Mouse (Mus musculus) megakaryocyte progenitor cell, adult 5-6 weeks (primary cell): ENCODE results near the gene Rhcg. TPM values are rescaled to one million over a fixed set of nuclear protein-coding genes. Genes with fewer than 3 reads are reported as not detected.

Experiments
- ATAC-seq: replicated peaks from 2 replicates; pipeline ENCODE4 v1.8.0; 2016; ENCODE audit warnings: mild to moderate bottlenecking, moderate TSS enrichment, inconsistent platforms; ENCODE audit not compliant: poor library complexity
- total RNA-seq, 2 experiments: library from RNA; stranded (forward) in 1 of 2; stranded (reverse) in 1 of 2; fragments of 157-497, 149-512 nt in 1 of 2; fragments of 200-1000 nt in 1 of 2; gene quantifications; 2 replicates each; pipeline versions ENCODE4 v1.2.3 to v1.2.4; 2015 to 2017

Rhcg gene
- 0.29 and 1.9 TPM in 2 replicates for total RNA-seq (2015)
- total RNA-seq (2017), result 0.17 and 2.0 TPM in 2 replicates

DNA sequence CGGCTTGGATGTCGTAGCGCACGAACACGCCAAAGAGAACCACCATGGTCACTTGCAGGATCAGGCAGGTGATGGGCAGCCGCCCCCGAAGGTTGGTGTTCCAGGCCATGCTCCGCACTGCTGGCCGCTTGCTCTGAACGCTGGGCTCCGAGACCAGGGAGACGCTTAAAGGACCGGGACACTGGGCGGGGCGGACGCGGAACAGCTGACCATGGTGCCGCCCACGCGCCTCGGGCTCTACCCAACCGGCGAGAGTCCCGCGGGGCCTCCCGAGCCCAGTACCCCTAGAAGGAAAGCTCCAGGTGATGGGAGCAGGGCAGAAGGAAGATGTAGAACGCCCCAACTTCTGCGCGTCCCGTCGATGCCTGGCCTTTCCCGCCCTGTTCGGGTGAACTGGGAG lies at the start of gene Rhcg:
Gene Rhcg (minus strand): TSS at position 240 of the 400 bp plus-strand sequence.
- no peak for ATAC-seq

DNA sequence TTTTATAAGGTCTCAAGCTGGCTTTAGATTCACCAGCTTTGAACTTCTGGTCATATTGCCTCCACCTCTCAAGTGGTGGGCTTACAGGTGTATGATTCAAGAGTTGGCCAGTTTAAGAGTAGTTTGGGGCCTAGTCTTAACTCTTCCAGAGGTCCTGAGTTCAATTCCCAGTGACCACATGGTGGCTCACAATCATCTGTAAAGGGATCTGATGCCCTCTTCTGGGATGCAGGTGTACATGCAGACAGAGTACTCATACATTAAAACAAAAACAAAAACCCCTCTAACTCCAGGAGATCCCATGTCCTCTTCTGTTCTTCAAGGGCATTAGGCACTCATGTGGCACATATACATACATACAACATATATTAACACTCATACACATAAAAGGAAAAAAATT lies 49.2 kb upstream of the Rhcg start:
- ATAC-seq, result no peak

DNA sequence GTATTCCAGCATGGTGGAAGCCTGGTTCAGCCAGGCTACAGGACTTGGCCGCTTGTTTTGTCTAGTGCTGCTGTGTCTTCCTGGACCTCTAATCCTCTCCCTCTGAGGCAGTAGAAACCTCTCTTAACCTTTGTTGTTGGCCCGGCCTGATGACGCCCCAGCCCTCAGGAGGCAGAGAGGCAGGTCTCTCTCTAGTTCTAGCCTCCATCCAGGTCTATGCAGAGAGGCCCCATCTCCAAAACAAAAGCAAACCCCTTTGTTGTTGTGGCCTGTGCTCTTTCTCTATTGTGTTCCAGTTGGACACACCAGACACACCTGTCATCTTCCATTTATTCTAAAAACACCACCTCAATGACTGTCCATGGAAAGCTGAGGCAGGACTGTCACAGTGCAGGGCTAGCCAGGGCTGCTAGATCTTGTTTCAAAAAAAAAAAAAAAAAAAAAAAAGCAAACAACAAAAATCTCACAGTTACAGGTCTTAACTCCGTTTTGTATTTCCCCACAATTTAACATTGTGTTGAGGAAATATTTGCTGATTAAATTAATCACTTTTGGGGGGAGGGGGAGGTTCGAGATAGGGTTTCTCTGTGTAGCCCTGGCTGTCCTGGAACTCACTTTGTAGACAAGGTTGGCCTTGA lies 43.9 kb upstream of the Rhcg start:
- no peak for ATAC-seq

- ATAC-seq, result no peak
These were observed 43.1 kb upstream of the Rhcg start for GRCm38 (mm10) chr7:79660291-79661150.

DNA sequence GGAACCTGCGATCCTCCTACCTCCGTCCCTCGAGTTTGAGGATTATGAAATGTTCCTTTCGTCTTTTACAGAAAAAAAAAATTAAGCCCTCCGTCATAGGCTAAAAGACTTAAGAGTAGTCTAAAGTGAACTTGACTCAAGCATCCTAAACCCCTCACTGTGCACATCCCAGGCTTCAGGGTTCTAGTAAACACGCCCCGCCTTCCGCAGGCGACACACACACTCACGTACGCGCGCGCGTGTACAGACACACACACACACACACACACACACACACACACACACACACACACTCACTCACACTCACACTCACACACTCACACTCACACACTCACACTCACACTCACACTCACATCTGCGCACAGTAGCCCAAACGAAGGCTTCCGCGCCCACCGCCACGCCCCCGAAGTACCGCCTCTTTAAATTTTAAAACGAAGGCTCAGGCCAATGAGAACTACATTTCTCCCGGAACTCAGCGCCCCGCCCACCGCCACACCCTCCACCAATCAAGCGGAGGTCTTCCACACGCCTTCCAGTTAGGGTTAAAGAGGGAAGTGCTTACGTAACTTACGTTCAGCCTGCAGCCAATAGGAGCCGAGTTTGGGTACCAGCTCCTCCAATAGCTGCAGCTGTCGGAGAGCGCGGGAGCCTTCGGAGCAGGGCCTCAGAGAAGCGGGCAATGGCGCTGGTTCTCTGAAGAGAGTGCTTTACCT lies 42.3 kb upstream of the Rhcg start, which contains the start of gene Ticrr:
Gene Ticrr (plus strand): TSS at position 619 of the 713 bp plus-strand sequence.
- peak; percentile 99 for ATAC-seq

DNA sequence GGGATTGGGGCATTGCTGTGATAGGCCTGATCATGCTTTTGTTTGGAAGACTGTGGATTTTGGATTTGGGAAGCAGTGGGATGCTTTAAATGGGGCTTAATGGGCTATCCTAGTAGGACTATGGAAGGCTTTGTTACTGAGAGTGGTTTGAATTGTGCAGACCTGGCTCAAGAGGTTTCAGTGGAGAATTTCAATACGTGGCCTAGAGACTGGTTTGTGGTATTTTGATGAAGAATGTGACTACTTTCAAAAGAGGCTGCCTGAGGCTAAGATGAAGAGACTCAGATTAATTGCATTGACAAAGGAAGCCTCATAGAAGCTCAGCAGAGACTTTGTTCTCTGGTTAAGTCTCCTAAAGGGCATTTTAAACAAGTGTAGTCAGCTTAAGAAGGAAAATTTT lies 37.1 kb upstream of the Rhcg start:
- ATAC-seq, result no peak

DNA sequence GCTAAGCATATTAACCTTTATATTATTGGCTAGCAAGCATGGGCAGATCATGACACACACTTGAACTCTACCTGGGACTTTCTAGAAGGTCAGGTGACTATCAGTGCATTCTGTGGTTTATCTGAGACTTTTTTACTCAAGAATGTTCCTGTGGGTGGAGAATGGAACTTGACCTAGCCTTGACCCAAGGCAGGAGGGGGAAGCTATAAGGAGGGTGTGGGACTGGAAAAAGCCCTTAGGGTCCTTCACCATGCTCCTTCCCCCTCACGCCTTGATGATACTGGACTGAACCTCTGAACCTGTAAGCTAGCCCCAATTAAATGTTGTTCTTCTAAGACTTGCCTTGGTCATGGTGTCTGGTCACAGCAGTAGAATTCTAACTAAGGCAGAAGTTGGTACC lies 36.7 kb upstream of the Rhcg start:
- no peak for ATAC-seq

- ATAC-seq, result peak; percentile 75
These were observed 31.5 kb upstream of the Rhcg start for GRCm38 (mm10) chr7:79649005-79649404.

- ATAC-seq, result no peak
These were observed 29.8 kb upstream of the Rhcg start for GRCm38 (mm10) chr7:79647233-79647632.

DNA sequence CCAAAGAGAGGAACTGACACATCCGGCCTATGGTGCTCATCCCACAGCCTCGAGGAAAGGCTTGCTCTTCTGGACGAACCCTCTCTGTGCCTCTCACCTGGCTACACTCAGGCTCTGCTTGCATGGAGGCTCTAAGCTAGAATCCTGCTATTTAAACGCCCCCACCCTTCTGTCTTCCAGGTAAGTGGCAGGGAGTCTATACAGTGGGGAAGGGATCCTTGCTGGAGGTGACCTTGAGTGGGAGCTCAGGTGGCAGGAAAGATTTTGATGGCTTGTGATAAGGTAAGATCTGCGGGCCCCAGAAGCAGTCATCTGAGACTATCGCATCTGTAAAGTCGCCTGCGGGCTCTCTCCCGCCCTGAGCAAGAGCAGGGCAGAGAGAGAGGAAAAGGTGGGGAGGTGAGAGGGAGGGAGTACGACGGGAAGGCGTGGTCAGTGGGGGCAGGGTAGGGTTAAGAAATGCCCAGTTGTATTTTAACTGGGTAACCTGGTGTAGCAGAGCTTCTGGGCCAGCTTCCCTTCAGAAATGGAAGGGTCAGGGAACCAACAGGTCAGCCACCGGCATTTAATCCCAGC lies 14.4 kb upstream of the Rhcg start:
- no peak for ATAC-seq

- ATAC-seq, result no peak
These were observed 10.9 kb upstream of the Rhcg start for GRCm38 (mm10) chr7:79628271-79628913.

GRCm38 (mm10) chr7:79626170-79626569 lies 8.7 kb upstream of the Rhcg start:
- ATAC-seq, result no peak

DNA sequence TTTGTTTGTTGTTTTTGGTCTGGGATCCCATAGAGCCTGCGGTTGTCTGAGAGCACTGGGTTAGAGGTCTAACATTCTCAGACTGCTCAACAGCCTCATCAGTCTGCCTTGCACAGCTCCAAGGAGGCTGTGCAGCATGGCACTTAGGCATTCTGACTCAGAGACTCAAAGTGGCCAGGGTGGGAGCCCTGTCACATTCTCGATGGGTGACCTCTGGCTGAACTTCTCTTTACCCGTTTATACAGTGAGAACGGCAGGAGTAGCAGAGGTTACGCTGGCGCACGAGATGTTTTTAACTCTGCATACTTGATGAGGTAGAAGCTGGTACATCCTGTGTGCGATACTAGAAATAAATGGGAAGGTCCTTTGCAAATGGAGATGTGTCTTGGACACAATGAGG lies 5.6 kb upstream of the Rhcg start:
- no peak for ATAC-seq

GRCm38 (mm10) chr7:79619493-79619892 lies 2.0 kb upstream of the Rhcg start:
- peak; percentile 65 for ATAC-seq

- no peak for ATAC-seq
These were observed 1.5 kb downstream of the Rhcg start for GRCm38 (mm10) chr7:79615941-79616340.

DNA sequence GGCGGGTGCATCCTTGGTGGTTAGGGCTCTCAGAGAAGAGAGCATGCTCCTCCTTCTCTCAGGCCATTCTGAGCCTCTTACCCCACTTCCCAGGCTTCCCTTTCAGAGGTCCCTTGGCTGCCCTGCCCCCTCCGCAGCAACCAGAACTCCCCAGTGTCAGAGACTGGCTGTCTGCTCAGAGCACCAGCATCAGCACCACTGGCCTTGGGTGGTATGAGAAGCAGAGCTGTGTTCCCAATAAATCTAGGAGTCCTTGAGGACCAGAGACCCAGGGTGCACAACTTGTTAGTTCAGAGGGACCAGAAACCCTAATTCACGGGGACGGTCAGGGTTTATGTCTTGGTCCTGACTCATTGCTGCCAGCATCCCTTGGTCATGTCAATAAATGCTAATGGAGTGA lies 2.4 kb downstream of the Rhcg start:
- no peak for ATAC-seq

DNA sequence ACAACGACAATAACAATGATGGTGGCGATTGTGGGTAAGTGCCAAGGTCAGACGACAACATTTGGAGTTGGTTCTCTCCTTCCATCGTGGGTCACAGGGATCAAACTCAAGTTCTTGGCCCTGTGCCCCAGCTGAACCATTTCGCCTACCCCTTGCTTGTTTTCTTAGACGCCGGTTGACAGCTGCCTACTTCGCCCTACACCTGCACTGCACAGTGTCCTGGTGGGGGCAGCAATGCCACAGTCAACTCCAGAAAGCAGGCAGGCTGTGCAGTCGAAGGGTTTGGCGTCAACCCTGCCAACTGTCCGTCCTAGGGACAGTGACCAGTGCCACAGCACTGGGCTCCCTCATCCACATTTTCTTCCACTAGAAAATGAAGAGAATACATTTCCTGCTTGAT lies 4.1 kb downstream of the Rhcg start:
- no peak for ATAC-seq

GRCm38 (mm10) chr7:79612783-79613182 lies 4.7 kb downstream of the Rhcg start:
- peak; percentile 83 for ATAC-seq

DNA sequence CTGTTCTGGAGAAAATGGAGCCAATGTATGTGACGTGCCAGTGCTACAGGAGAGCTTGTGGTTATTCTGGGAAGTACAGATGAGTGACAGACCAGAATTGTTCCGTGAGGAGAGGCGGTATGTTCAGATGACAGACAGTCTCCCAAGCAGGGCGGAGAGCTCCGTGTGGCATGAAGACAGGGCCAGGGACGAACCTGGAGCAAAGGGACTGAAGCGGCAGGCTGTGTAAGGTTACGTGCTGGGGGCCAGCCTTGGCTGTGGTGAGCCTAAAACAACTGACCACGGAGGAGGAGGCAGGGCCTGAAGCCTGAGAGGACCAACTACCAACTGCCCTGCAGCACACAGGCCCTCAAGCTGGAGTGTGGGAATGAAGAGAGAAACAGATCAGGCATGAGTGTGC lies 5.6 kb downstream of the Rhcg start:
- ATAC-seq, result no peak

DNA sequence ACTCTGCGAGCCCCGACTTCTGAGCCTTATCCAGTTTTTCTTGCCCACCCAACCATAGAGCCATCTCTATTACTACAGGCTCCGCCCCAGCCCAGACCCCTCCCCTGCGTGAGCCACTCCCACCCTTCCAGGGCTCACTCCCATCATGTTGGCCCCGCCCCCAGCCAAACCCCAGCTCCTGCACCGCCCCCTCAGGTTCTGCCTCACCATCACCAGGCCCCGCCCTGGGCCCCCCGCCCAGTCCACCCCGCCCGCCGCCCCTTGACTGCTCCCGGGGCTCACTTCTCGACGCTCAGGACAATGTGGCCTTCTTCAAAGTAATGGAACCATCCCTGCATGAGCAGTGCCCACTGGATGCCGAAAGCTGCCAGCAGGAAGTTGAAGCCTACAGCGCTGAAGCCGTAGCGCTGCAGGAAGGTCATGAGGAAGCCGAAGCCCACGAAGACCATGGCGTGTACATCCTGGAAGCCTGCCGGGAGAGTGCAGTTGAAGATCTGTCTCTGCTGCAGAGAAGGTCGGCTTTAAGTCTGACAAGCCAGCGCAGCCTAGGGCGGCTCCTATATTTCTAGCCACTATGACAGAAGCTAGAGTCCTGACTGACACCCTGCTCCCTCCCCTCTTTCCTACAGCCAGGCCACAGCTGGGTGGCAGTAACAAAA lies 10.1 kb downstream of the Rhcg start:
- ATAC-seq, result peak; percentile 67
